Mouse (Mus musculus) ES-Bruce4 (cell line): ENCODE measurements around the gene E2f4. TPM values are rescaled to one million over a fixed set of nuclear protein-coding genes. Genes with fewer than 3 reads are reported as not detected.
"Not testable (repeated sequence)": the region's sequence is repeated elsewhere in the genome, so short reads cannot be mapped to it uniquely, and the experiment has no call there.

Source experiments
- H3K27ac ChIP-seq: 2 replicates; pipeline ENCODE4 v1.5.1; 2012; ENCODE audit warnings: low read length, inconsistent platforms; ENCODE audit not compliant: insufficient read depth
- H3K27me3 ChIP-seq: 2 replicates; pipeline ENCODE4 v1.6.1; 2012; ENCODE audit warnings: mild to moderate bottlenecking, low read length, inconsistent platforms; ENCODE audit not compliant: control insufficient read depth, poor library complexity, insufficient read depth, severe bottlenecking
- H3K36me3 ChIP-seq: 2 replicates; pipeline ENCODE4 v1.6.1; 2012; ENCODE audit warnings: inconsistent platforms, mild to moderate bottlenecking, low read length, moderate library complexity; ENCODE audit not compliant: control insufficient read depth, poor library complexity, insufficient read depth, severe bottlenecking
- H3K4me1 ChIP-seq: one replicate; pipeline ENCODE4 v1.8.1; 2011; ENCODE audit warnings: low read length; ENCODE audit not compliant: control insufficient read depth, insufficient read depth
- H3K4me3 ChIP-seq: 2 replicates; pipeline ENCODE4 v1.5.1; 2011; ENCODE audit warnings: low read depth, mild to moderate bottlenecking, low read length
- H3K9ac ChIP-seq: 2 replicates; pipeline ENCODE4 v1.6.1; 2012; ENCODE audit warnings: low read depth, mild to moderate bottlenecking, inconsistent platforms; ENCODE audit not compliant: poor library complexity, severe bottlenecking
- H3K9me3 ChIP-seq: replicated peaks from 2 replicates; pipeline ENCODE4 v1.6.1; 2012; ENCODE audit warnings: mild to moderate bottlenecking, low read length, inconsistent platforms; ENCODE audit not compliant: control insufficient read depth, poor library complexity, insufficient read depth, severe bottlenecking
- CTCF ChIP-seq: IDR thresholded peaks from one replicate; pipeline ENCODE4 v1.8.1; 2011; ENCODE audit warnings: low read depth, low read length
- EP300 ChIP-seq: IDR thresholded peaks from 2 replicates; pipeline ENCODE4 v1.6.1; 2011; ENCODE audit warnings: low read depth, low read length; ENCODE audit not compliant: insufficient read depth
- POLR2A ChIP-seq: IDR thresholded peaks from one replicate; pipeline ENCODE4 v1.8.1; 2011; ENCODE audit warnings: low read length; ENCODE audit not compliant: insufficient read depth
- polyA plus RNA-seq: library from polyadenylated mRNA; stranded (reverse); fragments of >200 nt; gene quantifications from 2 replicates; pipeline ENCODE4 v1.2.4, GENCODE M21; 2011; ENCODE audit warnings: low read depth; ENCODE audit not compliant: missing spikeins, insufficient read depth, insufficient read length

Gene E2f4
- polyA plus RNA-seq, 1 experiment: 104 TPM

DNA sequence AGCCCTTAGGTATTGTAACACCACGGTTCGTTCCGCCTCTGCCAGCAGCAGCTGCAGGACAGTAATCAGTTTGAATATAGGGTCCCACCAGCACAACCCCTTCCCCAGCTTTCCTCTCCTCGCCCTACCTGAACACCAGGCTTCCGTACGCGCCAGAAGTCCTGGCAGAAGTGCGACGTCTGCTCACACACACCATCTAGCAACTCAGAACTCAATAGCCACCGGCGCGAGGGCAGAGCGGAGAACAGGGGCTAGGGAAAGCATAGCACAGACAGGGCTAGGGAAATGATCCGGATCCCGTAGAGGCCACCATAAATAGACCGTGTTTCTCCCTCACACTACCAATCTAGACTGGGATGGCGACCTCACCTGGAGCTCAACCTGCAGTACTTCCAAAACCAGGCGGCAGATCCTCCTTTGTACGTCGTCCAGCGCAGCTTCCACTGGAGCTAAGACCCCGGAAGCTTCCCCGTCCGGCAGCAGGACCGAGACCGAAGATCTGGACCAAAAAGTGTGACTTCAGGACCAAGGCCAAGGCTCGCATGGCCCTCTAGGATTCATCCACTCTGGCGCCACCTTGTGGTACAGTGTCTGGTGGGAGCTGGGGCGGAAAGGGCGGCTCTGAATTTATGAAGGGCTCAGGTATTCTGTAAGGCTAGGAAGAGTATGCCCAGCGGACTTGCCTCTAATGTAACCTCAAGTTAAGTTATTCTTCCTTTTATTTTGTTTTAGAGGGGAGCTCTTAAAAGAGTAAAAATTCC, 6.7 kb upstream of the E2f4 start:
- Histone ChIP-seq H3K4me1 (peaks cover 4% of the 10 kb centered on the region), H3K9ac (no peak overlapping the region; the same call in 1 of the 2 replicates), H3K9me3 (no peaks in the 10 kb centered on the region), H3K27me3 (no peaks in the 10 kb centered on the region), H3K27ac (no peak overlapping the region), H3K36me3 (no peaks in the 10 kb centered on the region), H3K4me3 (peak overlapping the region; percentile 83)
- TF ChIP-seq EP300 (peak; percentile 46; the same call in 1 of the 2 replicates), CTCF (peak; percentile 97), POLR2A (no peak)

DNA sequence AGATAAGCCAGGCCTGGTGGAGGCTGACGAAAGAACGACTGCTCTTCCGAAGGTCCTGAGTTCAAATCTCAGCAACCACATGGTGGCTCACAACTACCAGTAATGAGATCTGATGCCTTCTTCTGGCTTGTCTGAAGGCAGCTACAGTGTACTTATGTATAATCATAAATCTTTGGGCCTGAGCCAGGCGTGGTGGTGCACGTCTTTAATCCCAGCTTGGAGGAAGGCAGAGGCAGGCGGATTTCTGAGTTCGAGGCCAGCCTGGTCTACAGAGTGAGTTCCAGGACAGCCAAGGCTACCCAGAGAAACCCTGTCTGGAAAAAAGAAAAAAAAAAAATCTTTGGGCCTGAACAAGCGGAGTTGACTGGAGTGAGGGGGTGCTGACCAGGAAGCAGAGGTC, 6.1 kb upstream of the E2f4 start:
- H3K36me3 ChIP-seq, H3K27me3 ChIP-seq, H3K9ac ChIP-seq, H3K27ac ChIP-seq, H3K4me3 ChIP-seq, H3K4me1 ChIP-seq, H3K9me3 ChIP-seq: not testable (repeated sequence)

DNA sequence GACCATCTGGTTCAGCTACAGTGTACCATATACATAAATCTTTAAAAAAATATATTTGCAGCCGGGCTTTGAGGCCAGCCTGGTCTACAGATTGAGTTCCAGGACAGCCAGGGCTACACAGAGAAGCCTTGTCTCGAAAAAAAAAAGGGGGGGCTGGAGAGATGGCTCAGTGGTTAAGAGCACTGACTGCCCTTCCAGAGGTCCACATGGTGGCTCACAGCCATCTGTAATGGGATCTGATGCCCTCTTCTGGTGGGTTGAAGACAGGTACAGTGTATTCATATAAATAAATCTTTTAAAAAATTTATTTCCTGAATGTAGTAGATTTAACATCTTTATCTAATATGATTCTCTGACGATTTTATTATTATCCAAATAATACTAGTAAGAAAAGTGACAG, 5.7 kb upstream of the E2f4 start:
- not testable (repeated sequence) for H3K27me3 ChIP-seq, H3K9me3 ChIP-seq, H3K4me1 ChIP-seq, H3K9ac ChIP-seq, H3K4me3 ChIP-seq, H3K27ac ChIP-seq, H3K36me3 ChIP-seq

GRCm38 (mm10) chr8:105292471-105292870, 5.0 kb upstream of the E2f4 start:
- Histone ChIP-seq H3K4me3 (peak overlapping the region; percentile 38), H3K27me3 (no peaks in the 10 kb centered on the region), H3K9me3 (no peaks in the 10 kb centered on the region), H3K9ac (peak overlapping the region; percentile 45), H3K27ac (no peak overlapping the region), H3K4me1 (peaks cover 4% of the 10 kb centered on the region), H3K36me3 (no peaks in the 10 kb centered on the region)
- TF ChIP-seq EP300 (no peak), POLR2A (no peak), CTCF (no peak)

- Histone ChIP-seq H3K36me3 (no peaks in the 10 kb centered on the region), H3K27me3 (no peaks in the 10 kb centered on the region), H3K27ac (no peak overlapping the region), H3K4me1 (peaks cover 4% of the 10 kb centered on the region), H3K9ac (peak overlapping the region; percentile 45), H3K9me3 (no peaks in the 10 kb centered on the region), H3K4me3 (peak overlapping the region; percentile 38)
- TF ChIP-seq EP300 (no peak), POLR2A (no peak), CTCF (no peak)
Observed at GRCm38 (mm10) chr8:105293405-105293804, 4.1 kb upstream of the E2f4 start.

DNA sequence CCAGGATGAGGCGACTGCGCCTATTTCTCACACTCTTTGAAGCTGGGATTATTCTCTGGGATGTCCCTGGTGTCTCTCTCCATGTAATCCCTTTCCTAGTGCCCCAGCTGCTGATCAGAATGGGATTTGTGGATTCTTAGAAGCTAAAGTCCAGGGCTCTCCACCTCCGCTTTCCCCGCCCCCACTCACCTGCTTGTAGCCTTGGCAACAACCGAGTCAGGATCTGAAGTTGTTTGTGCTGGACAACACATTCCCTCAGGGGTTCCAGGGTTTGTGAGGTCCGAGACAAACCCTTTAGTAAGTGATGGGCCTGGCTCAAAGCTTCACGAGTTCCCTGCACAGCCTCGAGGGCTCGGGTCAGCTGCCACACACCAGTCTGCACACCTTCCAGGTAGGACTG, 2.7 kb upstream of the E2f4 start:
- no peaks in the 10 kb centered on the region for H3K9me3 ChIP-seq
- peaks cover 9% of the 10 kb centered on the region for H3K36me3 ChIP-seq
- H3K4me3 ChIP-seq: peak overlapping the region; percentile 37; the same call in 1 of the 2 replicates
- no peaks in the 10 kb centered on the region for H3K27me3 ChIP-seq
- H3K9ac ChIP-seq: no peak overlapping the region
- peaks cover 6% of the 10 kb centered on the region for H3K4me1 ChIP-seq
- H3K27ac ChIP-seq: no peak overlapping the region
- TF ChIP-seq EP300: no peak
- TF ChIP-seq POLR2A: no peak
- TF ChIP-seq CTCF: no peak
